Mouse (Mus musculus): ENCODE results near the gene Plk3. TPM values are rescaled to one million over a fixed set of nuclear protein-coding genes. Genes with fewer than 3 reads are reported as not detected.

Gene Plk3
- polyA plus RNA-seq, 1 experiment from 2014 or later: 18.7 TPM

GRCm38 (mm10) chr4:117145248-117145647 lies 11.5 kb upstream of the Plk3 start:
- ATAC-seq: no peak
- H3K27me3 ChIP-seq (ENCODE audit: control insufficient read depth, insufficient read depth, low read depth, low read length): no peaks in the 10 kb centered on the region
- H3K4me1 ChIP-seq (ENCODE audit: control insufficient read depth, insufficient read depth, low read length): no peaks in the 10 kb centered on the region
- H3K4me2 ChIP-seq (ENCODE audit: low read length): no peak overlapping the region
- H3K36me3 ChIP-seq (ENCODE audit: control insufficient read depth, insufficient read depth, low read length): peaks cover under 1% of the 10 kb centered on the region; the same call in 1 of the 2 replicates
- H3K9ac ChIP-seq (ENCODE audit: low read depth, low read length): no peak overlapping the region
- H3K4me3 ChIP-seq (ENCODE audit: low read depth, low read length): no peak overlapping the region
- H3K27ac ChIP-seq (ENCODE audit: low read length): no peak overlapping the region
- H3K9me3 ChIP-seq (replicated peaks; ENCODE audit: control insufficient read depth, low read length, poor library complexity, severe bottlenecking): no peaks in the 10 kb centered on the region
- 95% methylated on average over 13 of the region's 13 CpGs for WGBS

- no peak for ATAC-seq
- Histone ChIP-seq H3K36me3 (ENCODE audit: control insufficient read depth, insufficient read depth, low read length) (no peaks in the 10 kb centered on the region), H3K27me3 (ENCODE audit: control insufficient read depth, insufficient read depth, low read depth, low read length) (no peaks in the 10 kb centered on the region), H3K27ac (ENCODE audit: low read length) (no peak overlapping the region), H3K4me1 (ENCODE audit: control insufficient read depth, insufficient read depth, low read length) (no peaks in the 10 kb centered on the region), H3K4me2 (ENCODE audit: low read length) (no peak overlapping the region), H3K9me3 (replicated peaks; ENCODE audit: control insufficient read depth, low read length, poor library complexity, severe bottlenecking) (no peaks in the 10 kb centered on the region), H3K9ac (ENCODE audit: low read depth, low read length) (no peak overlapping the region), H3K4me3 (ENCODE audit: low read depth, low read length) (no peak overlapping the region)
- WGBS: 73% methylated on average over 7 of the region's 7 CpGs
Observed at GRCm38 (mm10) chr4:117143023-117143422, 9.3 kb upstream of the Plk3 start.

- Histone ChIP-seq H3K27me3 (ENCODE audit: control insufficient read depth, insufficient read depth, low read depth, low read length) (no peaks in the 10 kb centered on the region), H3K27ac (ENCODE audit: low read length) (no peak overlapping the region), H3K9ac (ENCODE audit: low read depth, low read length) (no peak overlapping the region), H3K4me1 (ENCODE audit: control insufficient read depth, insufficient read depth, low read length) (no peaks in the 10 kb centered on the region), H3K4me2 (ENCODE audit: low read length) (no peak overlapping the region), H3K4me3 (ENCODE audit: low read depth, low read length) (no peak overlapping the region), H3K9me3 (replicated peaks; ENCODE audit: control insufficient read depth, low read length, poor library complexity, severe bottlenecking) (no peaks in the 10 kb centered on the region), H3K36me3 (ENCODE audit: control insufficient read depth, insufficient read depth, low read length) (no peaks in the 10 kb centered on the region)
- ATAC-seq: no peak
- WGBS: 37% methylated on average over 4 of the region's 4 CpGs
Observed at GRCm38 (mm10) chr4:117140613-117141012, 6.8 kb upstream of the Plk3 start.

- H3K9me3 ChIP-seq (replicated peaks; ENCODE audit: control insufficient read depth, low read length, poor library complexity, severe bottlenecking): no peaks in the 10 kb centered on the region
- no peak for ATAC-seq
- no peak overlapping the region for H3K27ac ChIP-seq (ENCODE audit: low read length)
- H3K4me1 ChIP-seq (ENCODE audit: control insufficient read depth, insufficient read depth, low read length): peaks cover 2% of the 10 kb centered on the region; the same call in 1 of the 2 replicates
- no peak overlapping the region for H3K4me2 ChIP-seq (ENCODE audit: low read length)
- no peak overlapping the region for H3K4me3 ChIP-seq (ENCODE audit: low read depth, low read length)
- H3K36me3 ChIP-seq (ENCODE audit: control insufficient read depth, insufficient read depth, low read length): no peaks in the 10 kb centered on the region
- H3K27me3 ChIP-seq (ENCODE audit: control insufficient read depth, insufficient read depth, low read depth, low read length): no peaks in the 10 kb centered on the region
- 9% methylated on average over 2 of the region's 2 CpGs for WGBS
- H3K9ac ChIP-seq (ENCODE audit: low read depth, low read length): no peak overlapping the region
Observed at GRCm38 (mm10) chr4:117139217-117139612, 5.5 kb upstream of the Plk3 start.

GRCm38 (mm10) chr4:117138295-117139216 lies 4.8 kb upstream of the Plk3 start:
- Histone ChIP-seq H3K27ac (ENCODE audit: low read length) (no peak overlapping the region), H3K4me1 (ENCODE audit: control insufficient read depth, insufficient read depth, low read length) (peaks cover 4% of the 10 kb centered on the region; the same call in 1 of the 2 replicates)

GRCm38 (mm10) chr4:117136034-117136433 lies 2.3 kb upstream of the Plk3 start:
- Histone ChIP-seq H3K4me1 (ENCODE audit: control insufficient read depth, insufficient read depth, low read length) (peaks cover 18% of the 10 kb centered on the region; the same call in 1 of the 2 replicates), H3K27ac (ENCODE audit: low read length) (no peak overlapping the region), H3K27me3 (ENCODE audit: control insufficient read depth, insufficient read depth, low read depth, low read length) (no peaks in the 10 kb centered on the region), H3K9me3 (replicated peaks; ENCODE audit: control insufficient read depth, low read length, poor library complexity, severe bottlenecking) (no peaks in the 10 kb centered on the region), H3K9ac (ENCODE audit: low read depth, low read length) (no peak overlapping the region), H3K36me3 (ENCODE audit: control insufficient read depth, insufficient read depth, low read length) (no peaks in the 10 kb centered on the region), H3K4me2 (ENCODE audit: low read length) (no peak overlapping the region), H3K4me3 (ENCODE audit: low read depth, low read length) (no peak overlapping the region)
- no peak for ATAC-seq
- 28% methylated on average over 8 of the region's 8 CpGs for WGBS

More at GRCm38 (mm10) chr4:117138295-117139216, 4.8 kb upstream of the Plk3 start:
- no peak overlapping the region for H3K9ac ChIP-seq (ENCODE audit: low read depth, low read length)
- no peaks in the 10 kb centered on the region for H3K27me3 ChIP-seq (ENCODE audit: control insufficient read depth, insufficient read depth, low read depth, low read length)
- 67% methylated on average over 15 of the region's 17 CpGs for WGBS
- no peaks in the 10 kb centered on the region for H3K9me3 ChIP-seq (replicated peaks; ENCODE audit: control insufficient read depth, low read length, poor library complexity, severe bottlenecking)
- H3K4me2 ChIP-seq (ENCODE audit: low read length): no peak overlapping the region
- ATAC-seq: no peak
- no peaks in the 10 kb centered on the region for H3K36me3 ChIP-seq (ENCODE audit: control insufficient read depth, insufficient read depth, low read length)
- H3K4me3 ChIP-seq (ENCODE audit: low read depth, low read length): no peak overlapping the region

GRCm38 (mm10) chr4:117134601-117134995 lies 835 bp upstream of the Plk3 start:
- Histone ChIP-seq H3K9ac (ENCODE audit: low read depth, low read length) (no peak overlapping the region; the same call in 1 of the 2 replicates), H3K4me1 (ENCODE audit: control insufficient read depth, insufficient read depth, low read length) (peaks cover 18% of the 10 kb centered on the region; the same call in 1 of the 2 replicates), H3K27me3 (ENCODE audit: control insufficient read depth, insufficient read depth, low read depth, low read length) (no peaks in the 10 kb centered on the region), H3K4me3 (ENCODE audit: low read depth, low read length) (no peak overlapping the region), H3K4me2 (ENCODE audit: low read length) (peak overlapping the region; percentile 73), H3K36me3 (ENCODE audit: control insufficient read depth, insufficient read depth, low read length) (no peaks in the 10 kb centered on the region), H3K9me3 (replicated peaks; ENCODE audit: control insufficient read depth, low read length, poor library complexity, severe bottlenecking) (no peaks in the 10 kb centered on the region), H3K27ac (ENCODE audit: low read length) (peak overlapping the region; percentile 82; the same call in 1 of the 2 replicates)
- ATAC-seq: no peak
- 31% methylated on average over 2 of the region's 2 CpGs for WGBS

- WGBS: under 1% methylated on average over 42 of the region's 42 CpGs
- Histone ChIP-seq H3K36me3 (ENCODE audit: control insufficient read depth, insufficient read depth, low read length) (peaks cover 6% of the 10 kb centered on the region), H3K4me2 (ENCODE audit: low read length) (peak overlapping the region; percentile 73), H3K9ac (ENCODE audit: low read depth, low read length) (peak overlapping the region; percentile 94), H3K4me3 (ENCODE audit: low read depth, low read length) (peak overlapping the region; percentile 88), H3K27ac (ENCODE audit: low read length) (peak overlapping the region; percentile 82), H3K4me1 (ENCODE audit: control insufficient read depth, insufficient read depth, low read length) (peaks cover 18% of the 10 kb centered on the region; the same call in 1 of the 2 replicates), H3K27me3 (ENCODE audit: control insufficient read depth, insufficient read depth, low read depth, low read length) (no peaks in the 10 kb centered on the region), H3K9me3 (replicated peaks; ENCODE audit: control insufficient read depth, low read length, poor library complexity, severe bottlenecking) (no peaks in the 10 kb centered on the region)
- ATAC-seq: peak; percentile 57
Observed at GRCm38 (mm10) chr4:117133366-117133796, 382 bp downstream of the Plk3 start.

- Histone ChIP-seq H3K36me3 (ENCODE audit: control insufficient read depth, insufficient read depth, low read length) (peaks cover 11% of the 10 kb centered on the region), H3K4me1 (ENCODE audit: control insufficient read depth, insufficient read depth, low read length) (peaks cover 18% of the 10 kb centered on the region; the same call in 1 of the 2 replicates), H3K4me3 (ENCODE audit: low read depth, low read length) (peak overlapping the region; percentile 88), H3K27me3 (ENCODE audit: control insufficient read depth, insufficient read depth, low read depth, low read length) (no peaks in the 10 kb centered on the region), H3K9ac (ENCODE audit: low read depth, low read length) (peak overlapping the region; percentile 94), H3K9me3 (replicated peaks; ENCODE audit: control insufficient read depth, low read length, poor library complexity, severe bottlenecking) (no peaks in the 10 kb centered on the region), H3K4me2 (ENCODE audit: low read length) (peak overlapping the region; percentile 73), H3K27ac (ENCODE audit: low read length) (peak overlapping the region; percentile 82)
- WGBS: 6% methylated on average over 11 of the region's 11 CpGs
- ATAC-seq: no peak
Observed at GRCm38 (mm10) chr4:117132794-117133143, 994 bp downstream of the Plk3 start.
